In genomic region chr11:61744460-61744859, GRCm38 (mm10) we compare ENCODE assay signal across 15 mouse cellular contexts. TPM values are rescaled to one million over a fixed set of nuclear protein-coding genes. Genes with fewer than 3 reads are reported as not detected.
DNase-seq lines count a peak whose midpoint lies in the region; ATAC-seq and TF ChIP-seq lines count a peak whose summit lies in the region.
"Had no signal": no experiment of that assay in that cellular context is flagged by ENCODE, and none has a peak within 500 bp of the region (broad histone marks: within the 10 kb centered on the region; RNA-seq: fewer than 3 reads in every experiment).

No protein-coding gene starts in this region.

- H3K4me1 ChIP-seq in hindbrain, embryonic 11.5 days (replicated peaks; ENCODE audit: control insufficient read depth, insufficient read depth, low read length), result no peaks in the 10 kb centered on the region
- no peaks in the 10 kb centered on the region; the same call in 1 of the 2 replicates for H3K4me1 ChIP-seq in hindbrain, embryonic 16.5 days (ENCODE audit: control insufficient read depth, insufficient read depth, low read depth, low read length)
- no peaks in the 10 kb centered on the region for H3K4me1 ChIP-seq in lung, embryonic 14.5 days (ENCODE audit: insufficient read depth)
- H3K4me1 ChIP-seq in MEL (ENCODE audit: control insufficient read depth in 1 of 2, insufficient read depth in 2 of 2, low read length in 2 of 2), result no peaks in the 10 kb centered on the region
- H3K4me1 ChIP-seq: liver, embryonic 15.5 days; midbrain, embryonic 13.5 days; neural tube, embryonic 13.5 days had no signal

- H3K4me3 ChIP-seq in hindbrain, embryonic 11.5 days (ENCODE audit: low read depth, low read length), result no peak overlapping the region
- H3K4me3 ChIP-seq in hindbrain, embryonic 16.5 days (ENCODE audit: low read length), result no peak overlapping the region
- no peak overlapping the region for H3K4me3 ChIP-seq in lung, embryonic 14.5 days (ENCODE audit: low read depth, low read length)
- no peak overlapping the region for H3K4me3 ChIP-seq in MEL (ENCODE audit: control insufficient read depth in 1 of 2, insufficient read depth in 1 of 2, low read depth in 2 of 2, low read length in 2 of 2)
- H3K4me3 ChIP-seq in macrophage (ENCODE audit: inconsistent target), result no peak overlapping the region
- H3K4me3 ChIP-seq: erythroblast, embryonic 14.5 days; liver, embryonic 15.5 days; midbrain, embryonic 13.5 days; neural tube, embryonic 13.5 days had no signal

- 71% methylated on average over 3 of the region's 3 CpGs for WGBS in hindbrain, embryonic 11.5 days
- 62% methylated on average over 3 of the region's 3 CpGs for WGBS in hindbrain, embryonic 16.5 days
- WGBS in lung, embryonic 14.5 days, result 72% methylated on average over 3 of the region's 3 CpGs
- 83% methylated on average over 3 of the region's 3 CpGs for WGBS in macrophage (ENCODE audit: missing documents)

- TF ChIP-seq EP300 in MEL (IDR thresholded peaks at IDR 0.05; ENCODE audit: low read depth in 1 of 2, low read length in 2 of 2), result no peak

- no peak for ATAC-seq in hindbrain, embryonic 11.5 days (ENCODE audit: low FRiP score)
- ATAC-seq in hindbrain, embryonic 16.5 days, result no peak
- no peak for ATAC-seq in lung, embryonic 14.5 days (ENCODE audit: insufficient read depth)
- ATAC-seq: activated CD4-positive, CD25-positive, alpha-beta regulatory T cell, adult 4 months; midbrain, embryonic 13.5 days had no signal

- no peak; the same call in 1 of the 2 replicates for TF ChIP-seq RAD21 in MEL (IDR thresholded peaks at IDR 0.05; ENCODE audit: low read depth, low read length)

- no peaks in the 10 kb centered on the region for H3K9me3 ChIP-seq in hindbrain, embryonic 11.5 days (ENCODE audit: control insufficient read depth, low read length)
- H3K9me3 ChIP-seq in hindbrain, embryonic 16.5 days (ENCODE audit: control insufficient read depth, low read length), result no peaks in the 10 kb centered on the region
- no peaks in the 10 kb centered on the region for H3K9me3 ChIP-seq in lung, embryonic 14.5 days (ENCODE audit: low read depth, low read length)
- H3K9me3 ChIP-seq in MEL (replicated peaks; ENCODE audit: insufficient read depth, low read length), result no peaks in the 10 kb centered on the region
- H3K9me3 ChIP-seq: liver, embryonic 15.5 days; midbrain, embryonic 13.5 days; neural tube, embryonic 13.5 days had no signal

- H3K79me2 ChIP-seq in MEL (ENCODE audit: control insufficient read depth, insufficient read depth, low read length, poor library complexity), result no peaks in the 10 kb centered on the region
- no peaks in the 10 kb centered on the region for H3K79me2 ChIP-seq in macrophage (ENCODE audit: inconsistent target)

- H3K27me3 ChIP-seq in hindbrain, embryonic 11.5 days (ENCODE audit: control insufficient read depth, insufficient read depth, low read length), result no peaks in the 10 kb centered on the region
- no peaks in the 10 kb centered on the region for H3K27me3 ChIP-seq in hindbrain, embryonic 16.5 days (replicated peaks; ENCODE audit: control insufficient read depth, insufficient read depth, low read length)
- no peaks in the 10 kb centered on the region for H3K27me3 ChIP-seq in lung, embryonic 14.5 days (ENCODE audit: insufficient read depth, low read length)
- H3K27me3 ChIP-seq in MEL (ENCODE audit: control insufficient read depth in 1 of 2, insufficient read depth in 2 of 2, low read length in 2 of 2), result no peaks in the 10 kb centered on the region
- H3K27me3 ChIP-seq: liver, embryonic 15.5 days; midbrain, embryonic 13.5 days; neural tube, embryonic 13.5 days had no signal

- peaks cover 13% of the 10 kb centered on the region; the same call in 1 of the 2 replicates for H3K36me3 ChIP-seq in hindbrain, embryonic 11.5 days (ENCODE audit: control insufficient read depth, insufficient read depth, low read length)
- peaks cover 22% of the 10 kb centered on the region for H3K36me3 ChIP-seq in hindbrain, embryonic 16.5 days (ENCODE audit: control insufficient read depth, insufficient read depth, low read length)
- H3K36me3 ChIP-seq in lung, embryonic 14.5 days (ENCODE audit: insufficient read depth), result peaks cover 79% of the 10 kb centered on the region
- H3K36me3 ChIP-seq in MEL (ENCODE audit: control insufficient read depth in 1 of 2, insufficient read depth in 2 of 2, low read length in 2 of 2) (peaks cover 0 to 2% of the 10 kb centered on the region in 2 experiments; a peak in 1 of 4 replicates), macrophage (ENCODE audit: inconsistent target) (peaks cover 49% of the 10 kb centered on the region)

- TF ChIP-seq POLR2A in MEL (IDR thresholded peaks at IDR 0.05; ENCODE audit: control insufficient read depth in 1 of 2, insufficient read depth in 1 of 2, low read depth in 1 of 2, low read length in 2 of 2, poor library complexity in 1 of 2), result no peak

- DNase-seq in hindbrain, embryonic 11.5 days (ENCODE audit: low spot score), result peak; percentile 40
- DNase-seq in lung, embryonic 14.5 days, result peak; percentile 21
- DNase-seq in lung, postnatal 36 days, result no peak
- DNase-seq in MEL (ENCODE audit: low read depth, low spot score), result peak; percentile 33
- DNase-seq in heart, adult 8-10 months (ENCODE audit: low spot score), result no peak
- DNase-seq: right cerebral cortex, postnatal 14 days; thymus, postnatal 14 days had no signal

- H3K4me2 ChIP-seq in hindbrain, embryonic 11.5 days (replicated peaks; ENCODE audit: low read depth, low read length), result no peak overlapping the region
- no peak overlapping the region for H3K4me2 ChIP-seq in hindbrain, embryonic 16.5 days (ENCODE audit: low read length)
- H3K4me2 ChIP-seq in lung, embryonic 14.5 days, result no peak overlapping the region
- H3K4me2 ChIP-seq: liver, embryonic 15.5 days; midbrain, embryonic 13.5 days; neural tube, embryonic 13.5 days had no signal

- H3K27ac ChIP-seq in hindbrain, embryonic 11.5 days (ENCODE audit: low read depth, low read length), result no peak overlapping the region
- H3K27ac ChIP-seq in hindbrain, embryonic 16.5 days (ENCODE audit: low read depth, low read length), result no peak overlapping the region
- no peak overlapping the region for H3K27ac ChIP-seq in lung, embryonic 14.5 days (ENCODE audit: low read depth)
- H3K27ac ChIP-seq in MEL (ENCODE audit: control insufficient read depth, low read depth, low read length) (no peak overlapping the region), macrophage (peak overlapping the region; percentile 44)
- H3K27ac ChIP-seq: liver, embryonic 15.5 days; neural tube, embryonic 13.5 days had no signal

- TF ChIP-seq CTCF in lung, embryonic 14.5 days (IDR thresholded peaks at IDR 0.05; ENCODE audit: low read depth), result peak; percentile 34; the same call in 1 of the 2 replicates
- peak; percentile 6 to 34 (median 27); a peak in 4 of 6 replicates for TF ChIP-seq CTCF in MEL (IDR thresholded peaks at IDR 0.05 in 2 of 3, conservative IDR thresholded peaks at IDR 0.05 in 1 of 3; ENCODE audit: control insufficient read depth in 1 of 3, insufficient read depth in 1 of 3, low read depth in 2 of 3, low read length in 3 of 3, poor library complexity in 1 of 3, severe bottlenecking in 1 of 3)

- no peak overlapping the region for H3K9ac ChIP-seq in hindbrain, embryonic 11.5 days (ENCODE audit: low read depth, low read length)
- no peak overlapping the region for H3K9ac ChIP-seq in hindbrain, embryonic 16.5 days (ENCODE audit: low read depth, low read length)
- no peak overlapping the region for H3K9ac ChIP-seq in lung, embryonic 14.5 days
- H3K9ac ChIP-seq in MEL (ENCODE audit: control insufficient read depth, low read depth, low read length, poor library complexity, severe bottlenecking), result no peak overlapping the region
- H3K9ac ChIP-seq: liver, embryonic 15.5 days; neural tube, embryonic 13.5 days had no signal

TF ChIP-seq in MEL, 35 proteins besides CTCF, POLR2A, EP300 and RAD21 (continues in another document):
- TF ChIP-seq MYC (IDR thresholded peaks at IDR 0.05; ENCODE audit: low read depth, low read length), result no peak
- TF ChIP-seq ZC3H11A (IDR thresholded peaks at IDR 0.05; ENCODE audit: low read depth, low read length), result no peak
- no peak for TF ChIP-seq ZMIZ1 (IDR thresholded peaks at IDR 0.05; ENCODE audit: low read depth, low read length)
- TF ChIP-seq KAT2A (conservative IDR thresholded peaks at IDR 0.05; ENCODE audit: low read depth, low read length), result no peak
- TF ChIP-seq MAX (IDR thresholded peaks at IDR 0.05; ENCODE audit: low read length), result no peak
- TF ChIP-seq TBP (IDR thresholded peaks at IDR 0.05; ENCODE audit: low read depth, low read length), result no peak
- no peak for TF ChIP-seq ELF1 (IDR thresholded peaks at IDR 0.05; ENCODE audit: low read depth, low read length)
- TF ChIP-seq UBTF (IDR thresholded peaks at IDR 0.05; ENCODE audit: borderline replicate concordance, insufficient read depth, low read depth, low read length), result no peak

RNA-seq across cellular contexts. Expression of gene Prpsap2, which starts 17.4 kb away (rescaled TPM):
- 42.3 and 44.9 TPM in 2 replicates for polyA plus RNA-seq in hindbrain, embryonic 11.5 days (2014; fragmentation: Nextera tagmentation; extraction: Ambion mirVana)
- polyA plus RNA-seq in hindbrain, embryonic 16.5 days (2015; fragmentation: Nextera tagmentation; extraction: Ambion mirVana), result 47.7 and 50.2 TPM in 2 replicates
- polyA plus RNA-seq in lung, embryonic 14.5 days (2014; fragmentation: Nextera tagmentation; extraction: Ambion mirVana), result 26.7 and 28.6 TPM in 2 replicates
- total RNA-seq in MEL (2012; rRNA removed), result 29.0 and 35.1 TPM in 2 replicates
- polyA plus RNA-seq in MEL (2012; ENCODE audit: insufficient read depth in 1 of 2, insufficient read length in 2 of 2, low read depth in 1 of 2, low replicate concordance in 2 of 2, missing spikeins in 1 of 2) (10 to 100 TPM in 1 of 2 experiments, not detected in 1; 30.7 TPM), macrophage (2018) (24.2 to 42.5 TPM (median 30.8 TPM) in 3 replicates)
- total RNA-seq in macrophage (2018; cell fraction: chromatin; rRNA removed), result 10 to 100 TPM in 25 of 26 experiments, 1 to 10 TPM in 1; 9.2 to 39.3 (median 20.2) TPM
- 10 to 100 TPM; 17.3 to 34.8 (median 26.9) TPM for total RNA-seq in macrophage (2018; cell fraction: cytosol; rRNA removed)
- 10 to 100 TPM in 25 of 26 experiments, 1 to 10 TPM in 1; 9.6 to 40.0 (median 20.7) TPM for total RNA-seq in macrophage (2018; cell fraction: nucleus; rRNA removed)
- total RNA-seq in heart, adult 8-10 months (2022), result 10 to 100 TPM in 1 of 4 experiments, 1 to 10 TPM in 3; 6.2 to 10.0 (median 8.5) TPM

RNA-seq across cellular contexts. Expression of gene Slc5a10, which starts 23.8 kb away (rescaled TPM):
- polyA plus RNA-seq in hindbrain, embryonic 11.5 days (2014; fragmentation: Nextera tagmentation; extraction: Ambion mirVana), result 0.09 TPM in 1 of 2 replicates, not detected in the other
- not detected in 2 replicates for polyA plus RNA-seq in hindbrain, embryonic 16.5 days (2015; fragmentation: Nextera tagmentation; extraction: Ambion mirVana)
- polyA plus RNA-seq in lung, embryonic 14.5 days (2014; fragmentation: Nextera tagmentation; extraction: Ambion mirVana), result not detected in 2 replicates
- not detected in 2 replicates for total RNA-seq in MEL (2012; rRNA removed)
- under 1 TPM in 1 of 2 experiments, not detected in 1; 0.08 TPM for polyA plus RNA-seq in MEL (2012; ENCODE audit: insufficient read depth in 1 of 2, insufficient read length in 2 of 2, low read depth in 1 of 2, low replicate concordance in 2 of 2, missing spikeins in 1 of 2)
- under 1 TPM in 1 of 26 experiments, not detected in 25; 0.33 TPM for total RNA-seq in macrophage (2018; cell fraction: chromatin; rRNA removed)
- total RNA-seq in macrophage (2018; cell fraction: cytosol; rRNA removed), result not detected
- total RNA-seq in macrophage (2018; cell fraction: nucleus; rRNA removed), result not detected
- polyA plus RNA-seq in macrophage (2018), result not detected in 3 replicates
- not detected for total RNA-seq in heart, adult 8-10 months (2022)
- total RNA-seq: hematopoietic stem cell, adult 5-6 weeks had no signal
- polyA plus RNA-seq: activated CD4-positive, CD25-positive, alpha-beta regulatory T cell, adult 4 months; erythroblast, embryonic 14.5 days; liver, embryonic 15.5 days; neural tube, embryonic 13.5 days had no signal

Comparison
In these comparisons a context has a peak if more than half of its experiments do, and no peak if none do; other contexts are left out.
1. DNase-seq: peak in hindbrain, embryonic 11.5 days (single experiment), lung, embryonic 14.5 days (single experiment) and MEL (single experiment); none in lung, postnatal 36 days (single experiment) and heart, adult 8-10 months (single experiment).